Mouse (Mus musculus): ENCODE results near the gene Dnah9. TPM values are rescaled to one million over a fixed set of nuclear protein-coding genes. Genes with fewer than 3 reads are reported as not detected.
A peak's percentile ranks its signal among the peaks of the same experiment; 100 is the strongest.

Dnah9 gene
- polyA plus RNA-seq, 1 experiment from 2014 or later, result 0.12 TPM

GRCm38 (mm10) chr11:66072921-66073320 is 95.4 kb downstream of the Dnah9 start:
- no peak overlapping the region for H3K27ac ChIP-seq (replicated peaks)
- no peaks in the 10 kb centered on the region for H3K36me3 ChIP-seq
- no peaks in the 10 kb centered on the region for H3K4me1 ChIP-seq
- H3K9ac ChIP-seq, result no peak overlapping the region
- WGBS, result 70% methylated on average over 5 of the region's 5 CpGs
- no peak overlapping the region for H3K4me3 ChIP-seq
- H3K9me3 ChIP-seq, result 0 out of 2 replicates have a peak, but pooled peaks cover 4% of the 10 kb centered on the region
- no peak for ATAC-seq (ENCODE audit: extremely low read depth, insufficient number of reproducible peaks, low FRiP score, low TSS enrichment)
- no peak overlapping the region for H3K4me2 ChIP-seq
- no peaks in the 10 kb centered on the region for H3K27me3 ChIP-seq (replicated peaks)

- H3K4me1 ChIP-seq, result no peaks in the 10 kb centered on the region
- ATAC-seq (ENCODE audit: extremely low read depth, insufficient number of reproducible peaks, low FRiP score, low TSS enrichment), result no peak
- 50% methylated on average over 3 of the region's 3 CpGs for WGBS
Observed at GRCm38 (mm10) chr11:66058956-66059355, 109.4 kb downstream of the Dnah9 start.

GRCm38 (mm10) chr11:66051294-66051693 is 117.1 kb downstream of the Dnah9 start:
- H3K4me3 ChIP-seq, result no peak overlapping the region
- ATAC-seq (ENCODE audit: extremely low read depth, insufficient number of reproducible peaks, low FRiP score, low TSS enrichment), result no peak
- H3K9ac ChIP-seq, result no peak overlapping the region
- H3K4me2 ChIP-seq, result no peak overlapping the region
- no peaks in the 10 kb centered on the region for H3K9me3 ChIP-seq
- WGBS, result 65% methylated on average over 3 of the region's 3 CpGs
- peaks cover 5% of the 10 kb centered on the region; the same call in 1 of the 2 replicates for H3K4me1 ChIP-seq
- H3K36me3 ChIP-seq, result no peaks in the 10 kb centered on the region
- H3K27ac ChIP-seq (replicated peaks), result no peak overlapping the region
- no peaks in the 10 kb centered on the region for H3K27me3 ChIP-seq (replicated peaks)

More at GRCm38 (mm10) chr11:66058956-66059355, 109.4 kb downstream of the Dnah9 start:
- no peak overlapping the region for H3K4me2 ChIP-seq
- H3K9ac ChIP-seq, result no peak overlapping the region
- H3K9me3 ChIP-seq, result no peaks in the 10 kb centered on the region
- no peak overlapping the region for H3K4me3 ChIP-seq
- no peaks in the 10 kb centered on the region for H3K27me3 ChIP-seq (replicated peaks)
- H3K36me3 ChIP-seq, result no peaks in the 10 kb centered on the region
- H3K27ac ChIP-seq (replicated peaks), result no peak overlapping the region

GRCm38 (mm10) chr11:66049146-66049545 is 119.2 kb downstream of the Dnah9 start:
- Histone ChIP-seq H3K27me3 (replicated peaks) (no peaks in the 10 kb centered on the region), H3K4me1 (peaks cover 8% of the 10 kb centered on the region; the same call in 1 of the 2 replicates), H3K36me3 (no peaks in the 10 kb centered on the region), H3K9me3 (no peaks in the 10 kb centered on the region), H3K27ac (replicated peaks) (no peak overlapping the region), H3K4me2 (no peak overlapping the region), H3K4me3 (no peak overlapping the region), H3K9ac (no peak overlapping the region)
- ATAC-seq (ENCODE audit: extremely low read depth, insufficient number of reproducible peaks, low FRiP score, low TSS enrichment), result no peak
- WGBS, result 61% methylated on average over 4 of the region's 4 CpGs

- WGBS, result 49% methylated on average over 4 of the region's 4 CpGs
- ATAC-seq (ENCODE audit: extremely low read depth, insufficient number of reproducible peaks, low FRiP score, low TSS enrichment), result no peak
Observed at GRCm38 (mm10) chr11:66046594-66047193, 121.7 kb downstream of the Dnah9 start.

GRCm38 (mm10) chr11:66043635-66044034 is 124.7 kb downstream of the Dnah9 start:
- ATAC-seq (ENCODE audit: extremely low read depth, insufficient number of reproducible peaks, low FRiP score, low TSS enrichment), result no peak
- WGBS, result 67% methylated on average over 6 of the region's 6 CpGs
- Histone ChIP-seq H3K27ac (replicated peaks) (no peak overlapping the region), H3K4me2 (peak overlapping the region; percentile 7; the same call in 1 of the 2 replicates), H3K9me3 (no peaks in the 10 kb centered on the region), H3K4me3 (no peak overlapping the region), H3K36me3 (no peaks in the 10 kb centered on the region), H3K27me3 (replicated peaks) (no peaks in the 10 kb centered on the region), H3K4me1 (peaks cover 8% of the 10 kb centered on the region; the same call in 1 of the 2 replicates), H3K9ac (no peak overlapping the region)

More at GRCm38 (mm10) chr11:66046594-66047193, 121.7 kb downstream of the Dnah9 start:
- Histone ChIP-seq H3K9me3 (no peaks in the 10 kb centered on the region), H3K4me2 (no peak overlapping the region), H3K4me1 (peaks cover 8% of the 10 kb centered on the region; the same call in 1 of the 2 replicates), H3K9ac (no peak overlapping the region), H3K27me3 (replicated peaks) (no peaks in the 10 kb centered on the region), H3K27ac (replicated peaks) (no peak overlapping the region), H3K4me3 (no peak overlapping the region), H3K36me3 (no peaks in the 10 kb centered on the region)

- 61% methylated on average over 2 of the region's 2 CpGs for WGBS
- H3K9ac ChIP-seq, result no peak overlapping the region
- no peaks in the 10 kb centered on the region for H3K9me3 ChIP-seq
- no peak overlapping the region for H3K4me2 ChIP-seq
- no peaks in the 10 kb centered on the region for H3K36me3 ChIP-seq
- no peaks in the 10 kb centered on the region for H3K27me3 ChIP-seq (replicated peaks)
- H3K4me3 ChIP-seq, result no peak overlapping the region
- H3K27ac ChIP-seq (replicated peaks), result no peak overlapping the region
- ATAC-seq (ENCODE audit: extremely low read depth, insufficient number of reproducible peaks, low FRiP score, low TSS enrichment), result no peak
- H3K4me1 ChIP-seq, result peaks cover 8% of the 10 kb centered on the region; the same call in 1 of the 2 replicates
Observed at GRCm38 (mm10) chr11:66042531-66042930, 125.8 kb downstream of the Dnah9 start.

- no peak overlapping the region for H3K9ac ChIP-seq
- no peak overlapping the region for H3K4me2 ChIP-seq
- no peak overlapping the region for H3K4me3 ChIP-seq
- H3K27me3 ChIP-seq (replicated peaks), result no peaks in the 10 kb centered on the region
- no peaks in the 10 kb centered on the region for H3K4me1 ChIP-seq
- H3K36me3 ChIP-seq, result no peaks in the 10 kb centered on the region
- H3K9me3 ChIP-seq, result no peaks in the 10 kb centered on the region
- H3K27ac ChIP-seq (replicated peaks), result no peak overlapping the region
- 65% methylated on average over 1 of the region's 1 CpGs for WGBS
- no peak for ATAC-seq (ENCODE audit: extremely low read depth, insufficient number of reproducible peaks, low FRiP score, low TSS enrichment)
Observed at GRCm38 (mm10) chr11:66025728-66026127, 142.6 kb downstream of the Dnah9 start.

- H3K9ac ChIP-seq, result no peak overlapping the region
- H3K4me2 ChIP-seq, result no peak overlapping the region
- H3K27me3 ChIP-seq (replicated peaks), result peaks cover 3% of the 10 kb centered on the region; the same call in 1 of the 2 replicates
- ATAC-seq (ENCODE audit: extremely low read depth, insufficient number of reproducible peaks, low FRiP score, low TSS enrichment), result no peak
- H3K27ac ChIP-seq (replicated peaks), result no peak overlapping the region
- H3K9me3 ChIP-seq, result no peaks in the 10 kb centered on the region
- H3K4me3 ChIP-seq, result no peak overlapping the region
- WGBS, result 44% methylated on average over 3 of the region's 3 CpGs
- H3K36me3 ChIP-seq, result no peaks in the 10 kb centered on the region
- no peaks in the 10 kb centered on the region for H3K4me1 ChIP-seq
Observed at GRCm38 (mm10) chr11:65975871-65976270, 192.5 kb downstream of the Dnah9 start.

GRCm38 (mm10) chr11:65930796-65931195 is 237.6 kb downstream of the Dnah9 start:
- H3K4me1 ChIP-seq, result no peaks in the 10 kb centered on the region
- no peaks in the 10 kb centered on the region for H3K27me3 ChIP-seq (replicated peaks)
- H3K4me3 ChIP-seq, result no peak overlapping the region
- no peak overlapping the region for H3K27ac ChIP-seq (replicated peaks)
- no peaks in the 10 kb centered on the region for H3K9me3 ChIP-seq
- no peak overlapping the region for H3K4me2 ChIP-seq
- no peak overlapping the region for H3K9ac ChIP-seq
- no peak for ATAC-seq (ENCODE audit: extremely low read depth, insufficient number of reproducible peaks, low FRiP score, low TSS enrichment)
- 74% methylated on average over 2 of the region's 2 CpGs for WGBS
- H3K36me3 ChIP-seq, result no peaks in the 10 kb centered on the region

- H3K9ac ChIP-seq, result no peak overlapping the region
- no peaks in the 10 kb centered on the region for H3K27me3 ChIP-seq (replicated peaks)
- no peak overlapping the region for H3K4me2 ChIP-seq
- H3K36me3 ChIP-seq, result no peaks in the 10 kb centered on the region
- no peaks in the 10 kb centered on the region for H3K4me1 ChIP-seq
- WGBS, result 69% methylated on average over 4 of the region's 4 CpGs
- ATAC-seq (ENCODE audit: extremely low read depth, insufficient number of reproducible peaks, low FRiP score, low TSS enrichment), result no peak
- H3K4me3 ChIP-seq, result no peak overlapping the region
- no peak overlapping the region for H3K27ac ChIP-seq (replicated peaks)
- H3K9me3 ChIP-seq, result no peaks in the 10 kb centered on the region
Observed at GRCm38 (mm10) chr11:65930359-65930758, 238.0 kb downstream of the Dnah9 start.

GRCm38 (mm10) chr11:65927962-65928361 is 240.4 kb downstream of the Dnah9 start:
- no peak overlapping the region for H3K4me2 ChIP-seq
- H3K27ac ChIP-seq (replicated peaks), result no peak overlapping the region
- no peak overlapping the region for H3K9ac ChIP-seq
- H3K9me3 ChIP-seq, result no peaks in the 10 kb centered on the region
- no peak for ATAC-seq (ENCODE audit: extremely low read depth, insufficient number of reproducible peaks, low FRiP score, low TSS enrichment)
- WGBS, result 48% methylated on average over 1 of the region's 1 CpGs
- no peaks in the 10 kb centered on the region for H3K36me3 ChIP-seq
- no peaks in the 10 kb centered on the region for H3K4me1 ChIP-seq
- no peak overlapping the region for H3K4me3 ChIP-seq
- H3K27me3 ChIP-seq (replicated peaks), result no peaks in the 10 kb centered on the region

All from heart, embryonic 13.5 days (tissue).